Mouse (Mus musculus): ENCODE measurements around the gene Dcaf8. TPM values are rescaled to one million over a fixed set of nuclear protein-coding genes. Genes with fewer than 3 reads are reported as not detected.

Dcaf8 gene
- 150 and 153 TPM in 2 replicates for polyA plus RNA-seq (2015; fragmentation: Nextera tagmentation; extraction: Ambion mirVana)

DNA sequence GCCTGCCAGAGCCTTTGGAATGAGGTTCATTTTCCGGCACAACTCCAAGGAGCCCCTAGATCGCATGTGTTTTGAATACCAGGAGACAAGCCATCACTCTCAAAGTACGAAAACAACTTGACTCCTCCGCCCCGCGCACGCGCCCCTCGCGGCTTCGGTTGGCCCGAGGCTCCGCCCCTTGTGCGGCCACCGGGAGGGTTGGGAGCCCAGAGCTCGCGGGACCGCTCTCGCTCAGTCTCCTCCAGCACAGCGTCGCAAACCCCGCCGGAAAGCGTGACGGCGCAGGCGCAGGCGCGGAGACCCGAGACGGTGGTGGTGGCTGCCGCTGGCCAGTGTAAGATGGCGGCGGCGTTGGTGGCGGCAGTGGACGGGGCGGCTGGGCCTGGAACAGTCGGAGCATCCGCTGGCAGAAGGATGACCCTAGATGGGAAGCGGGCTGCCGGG, at the start of gene Dcaf8:
TSS of gene Dcaf8 (plus strand) at position 250 of the 444 bp plus-strand sequence.
- Histone ChIP-seq H3K27me3 (no peaks in the 10 kb centered on the region), H3K4me2 (peak within 1 kb of the TSS; percentile 73), H3K27ac (peak within 1 kb of the TSS; percentile 97), H3K9me3 (no peaks in the 10 kb centered on the region), H3K4me1 (peaks cover 25% of the 10 kb centered on the region), H3K4me3 (peak within 1 kb of the TSS; percentile 90), H3K36me3 (peaks cover 23% of the 10 kb centered on the region), H3K9ac (peak within 1 kb of the TSS; percentile 99)
- under 1% methylated on average over 42 of the region's 42 CpGs for WGBS
- ATAC-seq (ENCODE audit: insufficient number of reproducible peaks, insufficient read depth, low FRiP score, low TSS enrichment, low read depth): peak; percentile 99

DNA sequence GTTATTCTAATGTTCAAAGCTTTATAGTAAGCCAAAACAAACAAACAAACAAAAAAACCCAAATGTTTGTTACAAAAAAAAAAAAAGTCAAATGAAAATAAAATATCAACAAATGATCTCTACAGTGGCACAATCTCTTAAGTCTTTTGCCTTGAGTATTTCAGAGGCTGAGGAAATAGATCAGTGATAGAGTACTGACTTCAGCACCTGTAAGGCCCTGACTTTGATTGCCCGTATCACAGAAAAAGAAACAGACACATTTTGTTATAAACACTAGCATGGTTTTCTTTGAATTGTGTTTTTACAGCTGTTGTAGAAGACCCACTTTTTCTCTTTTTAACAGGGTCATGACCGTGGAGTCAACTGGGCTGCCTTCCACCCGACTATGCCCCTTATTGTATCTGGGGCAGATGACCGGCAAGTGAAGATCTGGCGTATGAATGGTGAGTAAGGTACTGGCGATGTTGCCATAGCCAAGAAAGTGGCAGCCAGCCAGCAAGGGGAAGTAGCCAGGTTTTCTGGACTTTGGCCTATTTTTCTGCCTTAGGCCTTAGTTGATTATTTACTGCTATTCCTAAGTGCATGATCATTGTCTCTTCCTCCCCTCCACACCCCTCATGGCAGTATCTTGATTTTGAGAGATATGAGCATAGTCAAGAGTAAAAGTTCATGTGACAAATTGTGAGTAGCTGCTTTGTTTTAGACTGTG, 48.4 kb upstream of the Dcaf8 start:
- H3K27ac ChIP-seq: no peak overlapping the region
- no peak overlapping the region for H3K9ac ChIP-seq
- no peak for ATAC-seq (ENCODE audit: insufficient number of reproducible peaks, insufficient read depth, low FRiP score, low TSS enrichment, low read depth)
- no peak overlapping the region for H3K4me3 ChIP-seq
- no peaks in the 10 kb centered on the region for H3K4me1 ChIP-seq
- no peaks in the 10 kb centered on the region for H3K9me3 ChIP-seq
- no peak overlapping the region for H3K4me2 ChIP-seq
- 87% methylated on average over 6 of the region's 6 CpGs for WGBS
- peaks cover 83% of the 10 kb centered on the region for H3K36me3 ChIP-seq
- no peaks in the 10 kb centered on the region for H3K27me3 ChIP-seq

DNA sequence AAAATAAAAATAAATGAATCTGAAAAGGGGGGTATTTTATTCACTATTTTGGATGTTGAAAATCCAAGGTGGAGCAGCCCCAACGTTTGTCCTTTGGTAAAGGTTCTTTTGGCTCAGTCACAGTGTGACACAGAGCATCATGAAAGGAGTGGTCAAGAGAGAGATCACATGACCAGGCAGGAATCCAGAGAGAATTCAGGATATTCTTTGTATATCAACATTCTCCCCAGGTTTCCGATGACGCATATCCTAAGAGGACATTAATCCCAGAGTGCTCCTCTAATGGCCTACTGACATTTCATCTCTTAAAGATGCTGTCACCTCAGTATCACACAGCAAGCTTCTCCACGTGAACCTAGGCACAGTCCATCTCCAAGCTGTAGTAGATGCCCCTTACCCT, 44.3 kb upstream of the Dcaf8 start:
- Histone ChIP-seq H3K4me1 (no peaks in the 10 kb centered on the region), H3K4me3 (no peak overlapping the region), H3K27me3 (no peaks in the 10 kb centered on the region), H3K9ac (no peak overlapping the region), H3K9me3 (no peaks in the 10 kb centered on the region), H3K4me2 (no peak overlapping the region), H3K27ac (no peak overlapping the region), H3K36me3 (peaks cover 91% of the 10 kb centered on the region)
- 88% methylated on average over 4 of the region's 4 CpGs for WGBS
- ATAC-seq (ENCODE audit: insufficient number of reproducible peaks, insufficient read depth, low FRiP score, low TSS enrichment, low read depth): no peak

DNA sequence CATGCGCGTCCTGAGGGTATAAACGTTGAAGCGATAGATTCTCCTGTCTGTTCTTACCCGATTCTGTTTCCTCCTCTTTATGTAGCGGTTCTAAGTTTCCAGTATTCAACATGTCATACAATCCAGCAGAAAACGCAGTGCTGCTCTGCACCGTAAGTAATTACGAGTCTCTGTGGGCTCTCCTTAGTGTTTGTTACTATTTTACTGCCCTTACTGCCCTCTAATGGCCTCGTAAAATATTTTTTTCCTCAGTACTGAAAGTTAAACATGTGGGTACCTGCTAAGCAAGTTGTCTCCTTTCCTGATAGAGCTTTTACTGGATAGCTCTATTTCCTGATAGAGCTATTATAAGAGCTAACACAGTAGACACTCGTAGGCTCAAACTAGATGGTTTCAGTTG, 42.8 kb upstream of the Dcaf8 start:
- Histone ChIP-seq H3K27ac (no peak overlapping the region), H3K36me3 (peaks cover 93% of the 10 kb centered on the region), H3K27me3 (no peaks in the 10 kb centered on the region), H3K4me3 (no peak overlapping the region), H3K9ac (no peak overlapping the region), H3K9me3 (no peaks in the 10 kb centered on the region), H3K4me2 (no peak overlapping the region), H3K4me1 (no peaks in the 10 kb centered on the region)
- ATAC-seq (ENCODE audit: insufficient number of reproducible peaks, insufficient read depth, low FRiP score, low TSS enrichment, low read depth): no peak
- WGBS: 78% methylated on average over 11 of the region's 11 CpGs

DNA sequence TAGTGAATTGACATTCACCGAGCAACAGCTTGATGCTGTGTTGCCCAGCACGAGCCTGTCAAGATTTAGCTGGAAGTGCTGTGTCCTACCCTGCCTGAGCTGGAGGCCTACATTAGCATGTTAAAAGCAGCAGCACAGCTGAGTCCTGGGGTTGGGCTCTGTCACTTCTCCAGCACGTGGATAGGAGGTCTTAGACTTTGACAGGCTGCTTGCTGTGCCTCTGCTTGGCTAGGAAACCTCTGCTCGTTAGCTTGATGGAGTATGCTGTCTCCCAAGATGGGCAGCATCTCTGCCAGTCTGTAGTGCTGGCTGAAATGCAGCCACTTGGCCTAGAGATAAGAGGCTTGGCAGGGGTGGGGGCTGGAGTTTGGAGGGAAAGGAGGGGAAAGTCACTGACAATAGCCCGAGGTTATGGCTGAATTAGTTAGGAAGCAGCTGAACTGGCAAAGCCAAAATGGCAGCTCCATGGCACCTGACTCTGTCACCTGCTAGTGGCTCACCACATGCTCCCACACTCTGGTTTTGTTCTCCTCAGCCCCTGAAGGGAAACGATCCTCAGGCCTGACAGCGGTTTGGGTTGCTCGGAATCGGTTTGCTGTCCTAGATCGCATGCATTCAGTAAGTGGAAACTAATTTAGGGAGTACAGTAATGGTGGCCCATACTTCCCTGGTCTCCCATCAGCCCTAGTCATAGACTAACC, 40.0 kb upstream of the Dcaf8 start:
- no peak overlapping the region for H3K4me3 ChIP-seq
- no peak overlapping the region for H3K27ac ChIP-seq
- H3K4me2 ChIP-seq: no peak overlapping the region
- H3K36me3 ChIP-seq: peaks cover 97% of the 10 kb centered on the region
- H3K27me3 ChIP-seq: no peaks in the 10 kb centered on the region
- H3K9ac ChIP-seq: no peak overlapping the region
- no peak for ATAC-seq (ENCODE audit: insufficient number of reproducible peaks, insufficient read depth, low FRiP score, low TSS enrichment, low read depth)
- no peaks in the 10 kb centered on the region for H3K9me3 ChIP-seq
- WGBS: 77% methylated on average over 10 of the region's 10 CpGs
- no peaks in the 10 kb centered on the region for H3K4me1 ChIP-seq

DNA sequence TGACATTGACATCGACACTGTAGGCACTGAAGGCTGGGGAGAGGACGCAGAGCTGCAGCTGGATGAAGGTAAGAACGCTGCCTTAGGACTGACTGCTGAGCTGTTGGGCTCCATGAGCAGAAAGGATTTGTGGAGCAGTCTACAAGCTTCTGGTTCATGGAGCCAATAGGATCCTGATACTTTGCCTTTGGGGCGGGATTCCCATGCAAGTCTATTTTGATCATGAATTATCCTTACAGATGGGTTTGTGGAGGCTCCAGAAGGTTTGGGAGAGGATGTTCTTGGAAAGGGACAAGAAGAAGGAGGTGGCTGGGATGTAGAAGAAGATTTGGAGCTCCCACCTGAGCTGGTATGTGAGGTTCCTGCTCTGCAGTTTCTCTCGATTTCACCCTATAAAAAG, 30.9 kb upstream of the Dcaf8 start:
- no peak overlapping the region for H3K27ac ChIP-seq
- peaks cover 97% of the 10 kb centered on the region for H3K36me3 ChIP-seq
- H3K27me3 ChIP-seq: no peaks in the 10 kb centered on the region
- 94% methylated on average over 5 of the region's 5 CpGs for WGBS
- H3K4me1 ChIP-seq: no peaks in the 10 kb centered on the region
- H3K4me2 ChIP-seq: no peak overlapping the region
- no peak for ATAC-seq (ENCODE audit: insufficient number of reproducible peaks, insufficient read depth, low FRiP score, low TSS enrichment, low read depth)
- no peak overlapping the region for H3K9ac ChIP-seq
- H3K9me3 ChIP-seq: no peaks in the 10 kb centered on the region
- no peak overlapping the region for H3K4me3 ChIP-seq

DNA sequence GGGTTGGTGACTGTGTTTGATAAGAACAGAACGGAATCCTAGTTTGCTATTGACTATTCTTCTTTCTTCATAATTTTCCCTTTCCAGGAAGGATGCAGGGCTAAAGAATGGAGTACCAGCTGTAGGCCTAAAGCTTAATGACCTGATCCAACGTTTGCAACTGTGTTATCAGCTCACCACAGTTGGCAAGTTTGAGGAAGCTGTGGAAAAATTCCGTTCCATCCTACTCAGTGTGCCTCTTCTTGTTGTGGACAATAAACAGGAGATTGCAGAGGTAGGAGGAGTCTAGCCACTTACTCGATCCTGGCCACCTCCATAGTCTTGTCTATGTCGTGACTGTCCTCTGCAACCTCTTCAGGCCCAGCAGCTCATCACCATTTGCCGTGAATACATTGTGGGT, 28.8 kb upstream of the Dcaf8 start:
- no peaks in the 10 kb centered on the region for H3K9me3 ChIP-seq
- no peaks in the 10 kb centered on the region for H3K27me3 ChIP-seq
- H3K36me3 ChIP-seq: peaks cover 97% of the 10 kb centered on the region
- H3K9ac ChIP-seq: no peak overlapping the region
- 83% methylated on average over 6 of the region's 6 CpGs for WGBS
- H3K4me1 ChIP-seq: no peaks in the 10 kb centered on the region
- H3K4me2 ChIP-seq: no peak overlapping the region
- no peak overlapping the region for H3K4me3 ChIP-seq
- no peak for ATAC-seq (ENCODE audit: insufficient number of reproducible peaks, insufficient read depth, low FRiP score, low TSS enrichment, low read depth)
- H3K27ac ChIP-seq: no peak overlapping the region

DNA sequence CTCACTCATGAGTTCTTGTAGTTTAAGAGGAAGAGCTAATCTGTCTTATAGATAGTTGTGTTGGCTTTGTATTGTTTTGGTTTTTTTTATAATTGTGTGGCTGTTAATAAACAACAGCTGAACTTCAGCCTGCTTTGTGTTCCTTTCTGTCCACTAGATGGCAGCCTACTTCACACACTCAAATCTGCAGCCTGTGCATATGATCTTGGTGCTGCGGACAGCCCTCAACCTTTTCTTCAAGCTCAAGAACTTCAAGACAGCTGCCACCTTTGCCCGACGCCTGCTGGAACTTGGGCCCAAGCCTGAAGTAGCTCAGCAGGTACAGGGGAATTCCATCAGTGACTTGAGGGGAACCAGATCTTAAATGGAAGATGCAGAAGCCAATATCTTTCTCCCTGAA, 28.2 kb upstream of the Dcaf8 start:
- no peak overlapping the region for H3K27ac ChIP-seq
- H3K4me2 ChIP-seq: no peak overlapping the region
- H3K9me3 ChIP-seq: no peaks in the 10 kb centered on the region
- no peaks in the 10 kb centered on the region for H3K4me1 ChIP-seq
- no peak overlapping the region for H3K9ac ChIP-seq
- no peak for ATAC-seq (ENCODE audit: insufficient number of reproducible peaks, insufficient read depth, low FRiP score, low TSS enrichment, low read depth)
- H3K27me3 ChIP-seq: no peaks in the 10 kb centered on the region
- WGBS: 52% methylated on average over 3 of the region's 3 CpGs
- H3K36me3 ChIP-seq: peaks cover 90% of the 10 kb centered on the region
- no peak overlapping the region for H3K4me3 ChIP-seq

DNA sequence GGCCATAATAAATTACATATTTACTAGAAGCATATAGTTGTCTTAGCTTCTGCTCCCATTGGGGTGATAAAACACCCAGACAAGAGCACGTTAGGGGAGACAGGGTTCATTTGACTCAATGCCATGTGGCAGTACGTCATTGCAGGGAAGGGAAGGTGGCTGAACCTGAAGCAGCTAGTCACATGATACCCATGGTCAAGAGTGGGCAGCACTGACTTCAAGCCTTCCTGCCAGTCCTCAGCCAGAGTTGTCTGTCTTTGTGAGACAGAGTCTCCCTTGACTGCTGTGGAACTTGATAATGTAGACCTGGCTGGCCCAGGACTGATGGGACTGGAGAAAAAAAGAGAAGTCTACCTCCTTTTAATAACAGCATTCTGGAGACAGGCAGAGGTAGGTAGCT, 25.2 kb upstream of the Dcaf8 start:
- no peaks in the 10 kb centered on the region for H3K9me3 ChIP-seq
- WGBS: 77% methylated on average over 2 of the region's 2 CpGs
- peaks cover 61% of the 10 kb centered on the region for H3K36me3 ChIP-seq

DNA sequence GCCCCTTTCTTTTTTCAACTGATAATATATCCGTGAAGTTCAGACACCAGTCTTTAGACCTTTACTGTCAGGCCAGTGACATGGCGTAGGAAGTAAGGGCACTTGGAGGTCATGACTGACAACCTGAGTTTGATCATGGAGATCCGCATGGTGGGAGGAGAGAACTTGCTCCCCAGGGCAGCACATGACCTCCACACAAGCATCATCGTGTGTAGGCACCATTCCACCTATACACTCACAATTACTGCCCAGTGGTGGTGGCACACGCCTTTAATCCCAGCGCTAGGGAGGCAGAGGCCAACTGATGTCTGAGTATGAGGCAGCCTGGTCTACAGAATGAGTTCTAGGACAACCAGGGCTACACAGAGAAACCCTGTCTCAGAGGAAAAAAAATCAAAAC, 23.3 kb upstream of the Dcaf8 start:
- H3K4me2 ChIP-seq: no peak overlapping the region
- no peak overlapping the region for H3K4me3 ChIP-seq
- WGBS: 79% methylated on average over 6 of the region's 6 CpGs
- ATAC-seq (ENCODE audit: insufficient number of reproducible peaks, insufficient read depth, low FRiP score, low TSS enrichment, low read depth): no peak
- no peak overlapping the region for H3K27ac ChIP-seq
- H3K27me3 ChIP-seq: no peaks in the 10 kb centered on the region
- no peaks in the 10 kb centered on the region for H3K9me3 ChIP-seq
- no peak overlapping the region for H3K9ac ChIP-seq
- H3K4me1 ChIP-seq: peaks cover 8% of the 10 kb centered on the region
- H3K36me3 ChIP-seq: peaks cover 53% of the 10 kb centered on the region

More for the DNA sequence above, 25.2 kb upstream of the Dcaf8 start:
- Histone ChIP-seq H3K4me3 (no peak overlapping the region), H3K4me2 (no peak overlapping the region), H3K27ac (no peak overlapping the region), H3K27me3 (no peaks in the 10 kb centered on the region), H3K4me1 (peaks cover 4% of the 10 kb centered on the region), H3K9ac (no peak overlapping the region)
- no peak for ATAC-seq (ENCODE audit: insufficient number of reproducible peaks, insufficient read depth, low FRiP score, low TSS enrichment, low read depth)

DNA sequence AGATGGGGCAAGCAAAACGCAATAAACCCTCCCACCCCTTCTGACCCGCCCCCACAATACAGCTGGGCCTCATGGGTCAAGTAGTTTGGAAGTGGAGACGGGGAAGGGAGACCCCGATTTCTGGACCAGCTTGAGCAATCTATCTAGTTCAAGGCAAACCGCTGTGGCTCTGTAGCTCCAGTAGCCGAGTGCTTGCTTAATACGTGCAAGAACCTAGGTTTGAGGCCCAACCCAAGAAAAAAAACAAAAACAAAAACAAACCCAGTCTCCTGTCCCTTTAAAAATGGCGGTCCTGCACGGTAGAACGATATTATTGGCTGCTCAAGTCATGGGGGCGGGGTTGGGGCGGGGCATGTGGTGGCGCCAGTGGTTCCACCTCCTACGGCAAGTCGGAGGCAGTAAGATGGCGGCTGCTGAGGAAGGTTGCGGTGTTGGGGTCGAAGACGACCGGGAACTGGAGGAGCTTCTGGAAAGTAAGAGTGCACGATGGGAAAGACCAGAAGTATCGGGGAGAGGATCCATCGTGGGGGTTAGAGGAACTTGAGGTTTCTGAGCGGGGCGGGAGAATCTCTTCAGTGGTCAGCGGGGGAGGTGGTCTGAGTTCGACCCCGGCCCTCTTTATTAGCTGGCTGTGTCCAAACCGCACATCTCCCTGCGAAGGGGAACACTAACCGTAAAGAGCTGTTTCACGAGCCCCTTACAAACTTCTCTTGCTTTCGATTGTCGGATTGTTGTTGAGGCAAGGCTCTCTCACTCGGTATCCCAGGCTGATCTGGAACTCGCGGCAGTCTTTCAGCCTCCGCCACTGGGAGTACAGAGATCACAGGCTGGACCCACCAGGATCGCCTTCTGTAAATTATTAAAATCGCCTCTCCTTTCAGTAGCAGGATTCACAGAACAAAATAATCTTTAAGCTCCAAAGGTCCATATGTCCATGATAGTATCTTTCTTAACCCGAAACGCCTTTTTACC, 21.2 kb upstream of the Dcaf8 start, which contains the start of gene Pex19:
TSS of gene Pex19 (plus strand) at position 380 of the 972 bp plus-strand sequence.
- H3K9ac ChIP-seq: peak within 1 kb of the TSS; percentile 90
- H3K4me2 ChIP-seq: peak within 1 kb of the TSS; percentile 76
- H3K27ac ChIP-seq: peak within 1 kb of the TSS; percentile 69; the same call in 1 of the 2 replicates
- peak; percentile 95 for ATAC-seq (ENCODE audit: insufficient number of reproducible peaks, insufficient read depth, low FRiP score, low TSS enrichment, low read depth)
- peaks cover 53% of the 10 kb centered on the region for H3K36me3 ChIP-seq
- no peaks in the 10 kb centered on the region for H3K27me3 ChIP-seq
- peaks cover 8% of the 10 kb centered on the region for H3K4me1 ChIP-seq
- peak within 1 kb of the TSS; percentile 87 for H3K4me3 ChIP-seq
- WGBS: under 1% methylated on average over 42 of the region's 42 CpGs
- no peaks in the 10 kb centered on the region for H3K9me3 ChIP-seq

Measured in embryonic facial prominence, embryonic 13.5 days (tissue).